Mouse (Mus musculus) intestine, embryonic 15.5 days (tissue): ENCODE measurements around the gene Dennd5a. TPM values are rescaled to one million over a fixed set of nuclear protein-coding genes. Genes with fewer than 3 reads are reported as not detected.
A peak's percentile ranks its signal among the peaks of the same experiment; 100 is the strongest.

Experiments used
- ATAC-seq: fragments of 200-750 bp; cut with Nextera tagmentation; 2 replicates; pipeline ENCODE4 v1.8.0; 2017; ENCODE audit warnings: moderate TSS enrichment, moderate library complexity
- H3K27ac ChIP-seq: fragments of 300-500 bp; sonication (generic); 2 replicates; pipeline ENCODE4 v1.5.1; 2015; ENCODE audit warnings: mild to moderate bottlenecking, inconsistent platforms
- H3K27me3 ChIP-seq: fragments of 300-500 bp; sonication (generic); replicated peaks from 2 replicates; pipeline ENCODE4 v1.6.1; 2015; ENCODE audit warnings: inconsistent platforms
- H3K36me3 ChIP-seq: fragments of 300-500 bp; sonication (generic); 2 replicates; pipeline ENCODE4 v1.6.1; 2015; ENCODE audit warnings: inconsistent platforms
- H3K4me1 ChIP-seq: fragments of 300-500 bp; sonication (generic); replicated peaks from 2 replicates; pipeline ENCODE4 v1.6.1; 2015; ENCODE audit warnings: inconsistent platforms
- H3K4me2 ChIP-seq: fragments of 300-500 bp; sonication (generic); replicated peaks from 2 replicates; pipeline ENCODE4 v1.6.1; 2015; ENCODE audit warnings: mild to moderate bottlenecking, inconsistent platforms
- H3K4me3 ChIP-seq: fragments of 300-500 bp; sonication (generic); replicated peaks from 2 replicates; pipeline ENCODE4 v1.5.1; 2015; ENCODE audit warnings: inconsistent platforms
- H3K9ac ChIP-seq: fragments of 300-500 bp; sonication (generic); 2 replicates; pipeline ENCODE4 v1.6.1; 2015; ENCODE audit warnings: inconsistent platforms
- H3K9me3 ChIP-seq: fragments of 300-500 bp; sonication (generic); 2 replicates; pipeline ENCODE4 v1.6.1; 2016; ENCODE audit warnings: inconsistent platforms
- WGBS: fragments of 180-500 bp; shearing (Covaris S2); methylation state at CpG from one replicate; pipeline ENCODE4 v1.1.7; 2015; 5-methylcytosine and 5-hydroxymethylcytosine counted together
- polyA plus RNA-seq: library from polyadenylated mRNA; unstranded; fragments of >200 nt; fragmentation: Nextera tagmentation; extraction: Ambion mirVana; gene quantifications from 2 replicates; pipeline ENCODE4 v1.2.1, GENCODE M21; 2015

Gene Dennd5a
- polyA plus RNA-seq, 1 experiment from 2014 or later, result 24.9 TPM

DNA sequence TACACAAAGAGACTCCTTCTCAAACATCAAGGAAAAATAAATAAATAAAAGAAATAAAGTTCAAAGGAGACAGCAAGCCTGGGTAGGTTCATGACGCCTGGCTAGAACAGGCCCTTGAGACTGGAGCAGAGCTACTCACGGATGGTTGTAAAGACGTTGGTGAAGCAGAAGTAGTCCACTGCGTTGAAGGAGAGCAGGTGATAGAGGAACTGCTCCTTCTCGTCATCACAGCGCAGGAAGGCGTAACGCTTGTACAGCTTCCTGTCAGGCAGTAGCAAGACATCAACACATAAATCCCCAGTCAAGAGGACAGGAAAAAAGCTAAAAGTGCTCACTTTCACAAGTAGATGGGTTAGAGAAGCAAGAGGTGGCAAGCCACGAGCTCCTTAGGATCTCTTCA is 59.3 kb downstream of the Dennd5a start:
- Histone ChIP-seq H3K27me3 (no peaks in the 10 kb centered on the region), H3K36me3 (peaks cover 52% of the 10 kb centered on the region), H3K27ac (no peak overlapping the region), H3K4me1 (no peaks in the 10 kb centered on the region), H3K4me2 (no peak overlapping the region), H3K9me3 (no peaks in the 10 kb centered on the region), H3K4me3 (no peak overlapping the region), H3K9ac (no peak overlapping the region)
- 84% methylated on average over 9 of the region's 9 CpGs for WGBS
- ATAC-seq, result no peak

DNA sequence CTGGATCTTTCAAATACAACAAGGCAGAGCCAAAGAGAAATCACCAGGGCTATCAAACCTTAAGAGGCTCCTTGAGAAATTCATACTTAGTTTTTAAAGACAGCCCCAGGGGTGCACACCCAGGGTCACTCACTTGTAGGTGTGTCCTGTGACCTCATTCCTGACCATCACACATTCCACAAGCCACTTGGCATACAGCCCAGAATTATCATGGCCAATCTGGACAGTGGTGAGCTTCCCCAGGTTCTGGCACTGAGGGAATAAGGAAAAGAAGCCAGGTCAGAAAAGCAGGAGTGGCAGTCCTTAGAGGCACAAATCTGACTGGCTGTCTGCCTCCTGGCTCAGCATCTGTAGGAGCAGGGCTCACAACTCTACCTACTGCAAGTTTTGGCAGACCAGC is 61.4 kb downstream of the Dennd5a start:
- H3K36me3 ChIP-seq, result peaks cover 57% of the 10 kb centered on the region
- no peaks in the 10 kb centered on the region for H3K4me1 ChIP-seq
- H3K4me3 ChIP-seq, result no peak overlapping the region
- H3K4me2 ChIP-seq, result no peak overlapping the region
- H3K9ac ChIP-seq, result no peak overlapping the region
- no peaks in the 10 kb centered on the region for H3K9me3 ChIP-seq
- H3K27ac ChIP-seq, result no peak overlapping the region
- no peaks in the 10 kb centered on the region for H3K27me3 ChIP-seq
- ATAC-seq, result no peak

DNA sequence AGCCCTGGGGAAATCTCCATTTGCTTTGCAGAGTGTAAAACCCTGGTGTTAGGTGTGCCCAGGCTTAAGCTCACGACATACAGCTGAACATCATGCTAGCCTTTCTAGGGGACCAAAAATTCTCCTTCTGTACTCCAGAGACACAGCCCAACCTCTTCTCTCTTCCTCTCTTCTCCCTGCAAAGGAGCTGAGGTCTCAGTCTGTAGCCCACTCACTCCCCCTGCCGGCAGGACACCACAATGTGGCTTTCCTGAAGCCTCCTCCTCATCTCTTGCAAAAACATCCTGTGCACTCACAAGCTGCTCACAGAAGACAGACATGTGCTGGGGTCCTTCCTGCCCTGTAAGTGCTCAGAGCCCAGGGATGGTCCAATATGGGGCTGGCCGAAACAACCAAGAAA is 67.7 kb downstream of the Dennd5a start:
- peaks cover 30% of the 10 kb centered on the region for H3K36me3 ChIP-seq
- 44% methylated on average over 3 of the region's 3 CpGs for WGBS
- peak; percentile 61 for ATAC-seq
- H3K4me1 ChIP-seq, result no peaks in the 10 kb centered on the region
- no peak overlapping the region for H3K9ac ChIP-seq
- H3K27me3 ChIP-seq, result no peaks in the 10 kb centered on the region
- H3K9me3 ChIP-seq, result no peaks in the 10 kb centered on the region
- no peak overlapping the region for H3K4me3 ChIP-seq
- no peak overlapping the region for H3K4me2 ChIP-seq
- no peak overlapping the region for H3K27ac ChIP-seq

DNA sequence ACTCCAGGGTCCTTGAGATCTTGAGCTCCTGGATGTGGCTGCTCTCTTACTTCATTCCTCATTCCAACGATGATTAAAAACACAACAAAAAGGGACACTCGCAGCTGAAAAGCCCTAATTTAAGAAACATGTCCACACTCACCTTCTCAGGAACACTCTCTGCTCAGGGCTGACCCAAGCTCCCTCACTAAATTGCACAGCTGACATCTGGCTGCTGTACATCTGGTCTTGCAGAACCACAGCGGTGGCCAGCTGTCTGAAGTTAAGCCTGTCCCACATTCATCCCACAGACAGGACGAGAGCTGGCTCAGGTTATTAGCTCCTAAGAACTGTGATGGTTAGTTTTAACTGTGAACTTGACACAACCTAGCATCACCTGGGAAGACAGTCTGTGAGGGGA is 68.5 kb downstream of the Dennd5a start:
- H3K27ac ChIP-seq, result no peak overlapping the region
- H3K4me2 ChIP-seq, result no peak overlapping the region
- peaks cover 26% of the 10 kb centered on the region for H3K36me3 ChIP-seq
- 0 out of 2 replicates have a peak, but pooled peaks cover 1% of the 10 kb centered on the region for H3K9me3 ChIP-seq
- ATAC-seq, result no peak
- no peak overlapping the region for H3K9ac ChIP-seq
- no peaks in the 10 kb centered on the region for H3K4me1 ChIP-seq
- H3K4me3 ChIP-seq, result no peak overlapping the region
- 79% methylated on average over 4 of the region's 4 CpGs for WGBS
- H3K27me3 ChIP-seq, result no peaks in the 10 kb centered on the region

DNA sequence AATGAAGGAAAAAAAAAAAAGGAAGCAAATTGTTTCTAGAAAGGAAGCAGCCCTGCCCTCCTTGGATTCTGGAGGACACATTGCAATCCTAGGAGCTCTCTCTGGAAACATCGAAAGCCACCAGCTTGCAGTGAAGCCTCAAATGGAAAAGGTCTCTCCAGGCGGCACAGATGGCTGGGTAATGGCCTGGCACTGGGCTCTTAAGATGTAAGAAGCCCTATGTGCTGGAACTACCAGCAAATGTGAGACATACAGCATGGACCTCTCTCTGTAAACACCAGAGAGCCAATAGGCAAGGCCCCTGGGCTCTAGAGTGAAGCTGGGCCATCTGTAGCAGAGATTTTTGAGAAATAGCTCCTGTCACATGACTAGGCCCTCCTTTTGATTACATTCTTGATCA is 70.0 kb downstream of the Dennd5a start:
- no peak overlapping the region for H3K4me3 ChIP-seq
- peaks cover 13% of the 10 kb centered on the region for H3K36me3 ChIP-seq
- ATAC-seq, result no peak
- WGBS, result 92% methylated on average over 2 of the region's 2 CpGs
- H3K27me3 ChIP-seq, result no peaks in the 10 kb centered on the region
- no peak overlapping the region for H3K27ac ChIP-seq
- H3K4me2 ChIP-seq, result no peak overlapping the region
- H3K9me3 ChIP-seq, result 0 out of 2 replicates have a peak, but pooled peaks cover 3% of the 10 kb centered on the region
- no peak overlapping the region for H3K9ac ChIP-seq
- no peaks in the 10 kb centered on the region for H3K4me1 ChIP-seq

DNA sequence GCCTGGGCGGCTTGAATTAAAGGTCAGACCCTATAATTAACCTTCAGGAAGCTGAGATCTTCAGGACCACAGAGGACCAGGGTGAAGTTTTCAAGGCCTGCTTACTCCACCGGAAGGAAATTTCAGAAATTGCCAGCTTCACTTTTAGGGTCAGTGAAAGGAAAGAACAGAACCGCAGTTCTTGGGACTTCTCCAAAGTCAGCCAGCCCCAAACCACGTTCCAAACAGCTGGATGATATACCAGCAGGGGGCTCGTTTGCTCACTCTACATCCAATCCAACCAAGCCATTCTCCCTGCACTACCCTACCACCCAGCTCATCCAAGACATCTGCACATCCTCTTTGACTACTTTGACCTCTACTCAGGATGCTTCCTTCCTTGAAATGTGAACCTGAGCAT is 71.0 kb downstream of the Dennd5a start:
- Histone ChIP-seq H3K9me3 (0 out of 2 replicates have a peak, but pooled peaks cover 3% of the 10 kb centered on the region), H3K4me1 (no peaks in the 10 kb centered on the region), H3K27ac (no peak overlapping the region), H3K4me2 (no peak overlapping the region), H3K4me3 (no peak overlapping the region), H3K27me3 (no peaks in the 10 kb centered on the region), H3K36me3 (peaks cover 9% of the 10 kb centered on the region), H3K9ac (no peak overlapping the region)
- WGBS, result 76% methylated on average over 5 of the region's 5 CpGs
- no peak for ATAC-seq

DNA sequence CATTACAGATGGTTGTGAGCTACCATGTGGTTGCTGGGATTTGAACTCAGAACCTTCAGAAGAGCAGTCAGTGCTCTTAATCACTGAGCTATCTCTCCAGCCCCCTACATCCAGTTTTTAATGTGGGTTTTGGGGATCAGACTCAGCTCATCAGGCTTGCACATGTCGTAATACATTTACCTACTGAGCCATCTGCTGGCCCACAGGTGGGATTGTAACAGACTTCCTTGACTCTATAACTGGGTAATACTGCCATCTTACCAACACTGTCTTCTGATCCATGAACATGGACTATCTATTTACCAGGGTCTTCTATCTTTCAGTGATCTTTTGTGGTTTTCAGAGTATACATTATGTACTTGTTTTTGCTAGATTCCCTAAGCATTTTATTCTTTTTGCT is 74.0 kb downstream of the Dennd5a start:
- no peaks in the 10 kb centered on the region for H3K27me3 ChIP-seq
- H3K4me1 ChIP-seq, result no peaks in the 10 kb centered on the region
- H3K9me3 ChIP-seq, result 0 out of 2 replicates have a peak, but pooled peaks cover 3% of the 10 kb centered on the region
- H3K4me2 ChIP-seq, result no peak overlapping the region
- no peak overlapping the region for H3K4me3 ChIP-seq
- H3K27ac ChIP-seq, result no peak overlapping the region
- ATAC-seq, result no peak
- no peak overlapping the region for H3K9ac ChIP-seq
- 0 out of 2 replicates have a peak, but pooled peaks cover 3% of the 10 kb centered on the region for H3K36me3 ChIP-seq
- WGBS, result 94% methylated on average over 1 of the region's 1 CpGs

DNA sequence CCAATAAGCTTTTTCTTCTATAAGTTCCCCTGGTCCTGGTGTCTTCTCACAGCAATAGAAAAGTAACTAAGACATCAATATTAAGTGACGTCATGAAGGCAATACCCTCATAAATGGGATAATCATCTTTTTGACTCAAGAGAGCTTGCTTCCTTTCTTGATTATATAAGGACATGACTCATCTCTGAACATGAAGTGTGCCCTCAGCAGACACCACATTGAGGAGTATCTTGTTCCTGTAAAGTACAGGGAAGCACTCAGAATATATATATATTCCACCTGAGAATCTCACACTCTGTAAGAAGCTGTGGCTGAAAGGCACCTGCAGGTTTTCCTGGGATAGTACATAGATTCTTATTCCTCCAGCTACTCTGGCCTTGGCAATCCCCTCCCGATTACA is 77.7 kb downstream of the Dennd5a start:
- H3K4me1 ChIP-seq, result 0 out of 2 replicates have a peak, but pooled peaks cover 4% of the 10 kb centered on the region
- no peaks in the 10 kb centered on the region for H3K27me3 ChIP-seq
- H3K9me3 ChIP-seq, result 0 out of 2 replicates have a peak, but pooled peaks cover 3% of the 10 kb centered on the region
- H3K27ac ChIP-seq, result no peak overlapping the region
- H3K4me3 ChIP-seq, result no peak overlapping the region
- no peak for ATAC-seq
- H3K36me3 ChIP-seq, result 0 out of 2 replicates have a peak, but pooled peaks cover 3% of the 10 kb centered on the region
- WGBS, result 89% methylated on average over 2 of the region's 2 CpGs
- no peak overlapping the region for H3K4me2 ChIP-seq
- H3K9ac ChIP-seq, result no peak overlapping the region

DNA sequence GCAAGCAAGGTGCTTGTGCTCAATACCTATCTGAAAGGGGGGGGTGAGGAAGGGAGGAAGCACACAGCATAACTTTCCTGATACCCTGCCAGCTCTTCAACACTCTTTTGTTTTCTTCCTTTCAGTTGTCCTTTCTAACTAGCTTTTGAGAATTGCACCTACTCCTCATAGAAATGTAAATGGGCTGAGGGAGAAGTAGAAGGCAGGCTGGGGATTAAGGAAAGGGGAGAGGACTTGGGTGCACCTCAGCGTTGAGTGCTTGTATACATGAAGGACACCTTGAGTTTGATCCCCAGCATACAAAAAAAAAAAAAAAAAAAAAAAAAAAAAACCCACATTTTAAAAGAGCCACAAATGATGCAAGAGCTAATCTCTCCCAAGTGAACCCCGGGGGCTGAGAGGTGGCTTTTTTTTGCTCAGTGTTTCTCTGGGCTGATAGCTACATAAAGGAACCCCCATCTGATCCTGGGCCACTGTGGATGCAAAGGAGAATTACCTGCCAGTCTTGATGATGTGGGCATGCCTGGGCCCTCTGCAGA is 78.6 kb downstream of the Dennd5a start:
- Histone ChIP-seq H3K9ac (no peak overlapping the region), H3K36me3 (0 out of 2 replicates have a peak, but pooled peaks cover under 1% of the 10 kb centered on the region), H3K27me3 (no peaks in the 10 kb centered on the region), H3K9me3 (no peaks in the 10 kb centered on the region), H3K27ac (no peak overlapping the region), H3K4me1 (0 out of 2 replicates have a peak, but pooled peaks cover 4% of the 10 kb centered on the region), H3K4me3 (no peak overlapping the region), H3K4me2 (no peak overlapping the region)
- WGBS, result 58% methylated on average over 2 of the region's 2 CpGs
- ATAC-seq, result no peak

DNA sequence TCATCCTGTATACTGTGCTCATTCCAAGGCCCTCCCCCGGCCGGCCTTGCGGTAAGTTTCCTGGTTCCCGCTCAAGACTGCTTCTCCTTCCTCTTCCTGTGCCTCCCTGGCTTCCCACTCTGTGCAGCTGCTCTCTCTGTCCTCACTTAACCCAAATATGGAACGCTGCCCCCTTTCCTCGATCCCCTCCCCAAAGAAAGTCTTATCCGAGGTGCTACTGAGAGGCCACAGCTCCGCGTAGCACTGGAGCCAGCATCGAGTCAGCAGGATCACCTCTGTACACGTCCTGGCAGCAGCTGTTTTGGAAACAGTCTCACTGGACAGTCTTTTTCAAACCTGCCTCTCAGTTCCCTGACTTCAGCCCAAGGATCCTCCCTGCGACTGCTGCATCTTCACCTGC is 81.1 kb downstream of the Dennd5a start:
- Histone ChIP-seq H3K4me3 (no peak overlapping the region), H3K9ac (no peak overlapping the region), H3K4me2 (0 out of 2 replicates have a peak overlapping the region, but pooled peaks have one; percentile 3), H3K27me3 (no peaks in the 10 kb centered on the region), H3K36me3 (no peaks in the 10 kb centered on the region), H3K9me3 (no peaks in the 10 kb centered on the region), H3K4me1 (0 out of 2 replicates have a peak, but pooled peaks cover 4% of the 10 kb centered on the region), H3K27ac (no peak overlapping the region)
- peak; percentile 43; the same call in 1 of the 2 replicates for ATAC-seq
- WGBS, result 35% methylated on average over 12 of the region's 12 CpGs

DNA sequence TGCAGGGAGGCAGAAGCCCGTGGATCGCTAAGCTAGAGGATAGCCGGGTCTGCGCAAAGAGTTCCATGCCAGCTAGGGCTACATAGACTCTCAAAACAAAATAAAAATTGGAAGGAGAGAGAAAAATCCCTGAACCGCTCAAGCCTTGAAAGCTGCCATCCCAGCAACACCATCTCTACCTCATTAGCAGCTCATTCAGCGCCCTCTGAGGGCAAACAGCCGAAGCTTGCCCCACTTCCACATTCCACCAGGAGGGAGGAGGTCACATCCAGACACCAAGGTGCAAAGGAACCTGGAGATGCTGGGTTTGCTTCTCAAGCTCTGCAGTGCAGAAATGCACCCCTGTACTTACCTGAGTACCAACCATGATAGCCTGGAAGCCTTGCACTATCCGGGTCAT is 84.2 kb downstream of the Dennd5a start:
- Histone ChIP-seq H3K9me3 (no peaks in the 10 kb centered on the region), H3K27ac (no peak overlapping the region), H3K4me1 (0 out of 2 replicates have a peak, but pooled peaks cover 4% of the 10 kb centered on the region), H3K4me3 (no peak overlapping the region), H3K4me2 (no peak overlapping the region), H3K9ac (no peak overlapping the region), H3K27me3 (no peaks in the 10 kb centered on the region), H3K36me3 (no peaks in the 10 kb centered on the region)
- no peak for ATAC-seq
- 51% methylated on average over 8 of the region's 8 CpGs for WGBS

DNA sequence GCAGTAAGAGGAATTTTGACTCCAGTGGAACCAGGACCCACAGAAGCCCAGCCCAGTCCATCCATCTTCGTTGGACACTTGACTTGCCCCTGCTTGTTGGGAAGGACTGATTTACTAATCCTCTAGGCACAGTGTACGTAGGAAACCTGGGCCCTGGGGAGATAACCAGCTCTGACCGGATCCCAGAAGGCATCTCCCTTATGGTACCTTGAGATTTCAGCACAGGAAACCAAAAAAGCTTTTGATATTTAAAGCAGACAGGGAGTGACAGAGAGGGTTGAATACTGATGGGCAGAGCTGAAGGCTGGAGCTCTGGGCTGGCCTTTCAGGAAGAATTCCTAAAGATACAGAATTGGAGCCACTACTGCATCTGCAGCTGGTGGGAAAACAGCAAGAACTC is 84.7 kb downstream of the Dennd5a start:
- H3K4me1 ChIP-seq, result 0 out of 2 replicates have a peak, but pooled peaks cover 4% of the 10 kb centered on the region
- ATAC-seq, result no peak
- no peak overlapping the region for H3K4me2 ChIP-seq
- H3K27me3 ChIP-seq, result no peaks in the 10 kb centered on the region
- no peak overlapping the region for H3K27ac ChIP-seq
- no peaks in the 10 kb centered on the region for H3K36me3 ChIP-seq
- H3K9ac ChIP-seq, result no peak overlapping the region
- no peak overlapping the region for H3K4me3 ChIP-seq
- WGBS, result 56% methylated on average over 3 of the region's 3 CpGs
- no peaks in the 10 kb centered on the region for H3K9me3 ChIP-seq

DNA sequence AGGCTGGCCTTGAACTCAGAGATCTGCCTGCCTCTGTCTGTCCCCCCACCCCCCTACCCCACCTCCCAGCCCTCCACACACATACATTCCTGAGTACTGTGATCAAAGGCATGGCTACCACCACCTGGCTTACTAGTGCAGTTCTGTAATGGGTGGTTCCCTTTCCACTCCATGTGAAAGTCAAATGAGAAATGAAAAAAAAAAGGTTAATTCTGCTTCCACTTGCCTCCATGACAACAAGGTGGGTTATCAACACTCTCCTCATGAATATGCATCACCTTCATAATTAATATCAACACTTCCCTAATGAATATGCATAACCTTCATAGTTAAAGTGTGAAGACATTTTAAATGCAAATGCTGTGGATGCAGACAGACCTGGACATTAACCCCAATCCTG is 85.2 kb downstream of the Dennd5a start:
- no peak for ATAC-seq
- no peak overlapping the region for H3K4me2 ChIP-seq
- no peak overlapping the region for H3K27ac ChIP-seq
- no peaks in the 10 kb centered on the region for H3K9me3 ChIP-seq
- H3K27me3 ChIP-seq, result no peaks in the 10 kb centered on the region
- H3K36me3 ChIP-seq, result no peaks in the 10 kb centered on the region
- H3K4me3 ChIP-seq, result no peak overlapping the region
- 0 out of 2 replicates have a peak, but pooled peaks cover 4% of the 10 kb centered on the region for H3K4me1 ChIP-seq
- H3K9ac ChIP-seq, result no peak overlapping the region
